Mouse (Mus musculus) forebrain, postnatal 0 days (tissue): Measurements from ENCODE around the gene Hbs1l. TPM values are rescaled to one million over a fixed set of nuclear protein-coding genes. Genes with fewer than 3 reads are reported as not detected.
"Not testable (repeated sequence)": the region's sequence is repeated elsewhere in the genome, so short reads cannot be mapped to it uniquely, and the experiment has no call there.

Experiments
- ATAC-seq: fragments of 200-750 bp; cut with Nextera tagmentation; 2 replicates; pipeline ENCODE4 v1.8.0; 2017; ENCODE audit warnings: mild to moderate bottlenecking, moderate library complexity
- DNase-seq: peaks from one replicate; pipeline ENCODE4 v3.0.0-alpha.2; 2015
- H3K27ac ChIP-seq: fragments of 300-500 bp; sonication (generic); 2 replicates; pipeline ENCODE4 v1.5.1; 2014; ENCODE audit warnings: low read depth, mild to moderate bottlenecking, antibody characterized with exemption, low read length, moderate library complexity, mixed read lengths
- H3K27me3 ChIP-seq: fragments of 300-500 bp; sonication (generic); 2 replicates; pipeline ENCODE4 v1.6.1; 2014; ENCODE audit warnings: mild to moderate bottlenecking, low read length, mixed read lengths; ENCODE audit not compliant: insufficient read depth
- H3K36me3 ChIP-seq: fragments of 300-500 bp; sonication (generic); 2 replicates; pipeline ENCODE4 v1.6.1; 2014; ENCODE audit warnings: mild to moderate bottlenecking, moderate library complexity; ENCODE audit not compliant: insufficient read depth
- H3K4me1 ChIP-seq: fragments of 300-500 bp; sonication (generic); 2 replicates; pipeline ENCODE4 v1.6.1; 2014; ENCODE audit warnings: antibody characterized with exemption; ENCODE audit not compliant: insufficient read depth
- H3K4me2 ChIP-seq: fragments of 300-500 bp; sonication (generic); 2 replicates; pipeline ENCODE4 v1.6.1; 2014; ENCODE audit warnings: low read depth, mild to moderate bottlenecking, moderate library complexity
- H3K4me3 ChIP-seq: fragments of 300-500 bp; sonication (generic); 2 replicates; pipeline ENCODE4 v1.5.1; 2014; ENCODE audit warnings: low read depth, low read length, mixed read lengths
- H3K9ac ChIP-seq: fragments of 300-500 bp; sonication (generic); 2 replicates; pipeline ENCODE4 v1.6.1; 2014; ENCODE audit warnings: mild to moderate bottlenecking
- H3K9me3 ChIP-seq: fragments of 300-500 bp; sonication (generic); 2 replicates; pipeline ENCODE4 v1.6.1; 2016; ENCODE audit warnings: low read length
- CTCF ChIP-seq: sonication (generic); IDR thresholded peaks from 2 replicates; pipeline ENCODE4 v1.5.1; 2016; ENCODE audit warnings: antibody characterized with exemption, control low read depth, low read depth
- WGBS: fragments of 180-500 bp; shearing (Covaris S2); extraction: QIAGEN DNeasy Blood & Tissue Kit; methylation state at CpG from one replicate; pipeline ENCODE4 v1.1.7; 2014; 5-methylcytosine and 5-hydroxymethylcytosine counted together
- polyA plus RNA-seq: library from polyadenylated mRNA; unstranded; fragments of >200 nt; fragmentation: Nextera tagmentation; extraction: Ambion mirVana; gene quantifications from 2 replicates; pipeline ENCODE4 v1.2.1, GENCODE M21; 2015
- total RNA-seq: library from RNA; depleted of rRNA; stranded (reverse); fragments of >200 nt; gene quantifications from 2 replicates; pipeline ENCODE4 v1.2.3, GENCODE M21; 2014

Gene Hbs1l
- total and polyA plus RNA-seq, 2 experiments from 2014 or later, result 81.8 to 108 TPM

DNA sequence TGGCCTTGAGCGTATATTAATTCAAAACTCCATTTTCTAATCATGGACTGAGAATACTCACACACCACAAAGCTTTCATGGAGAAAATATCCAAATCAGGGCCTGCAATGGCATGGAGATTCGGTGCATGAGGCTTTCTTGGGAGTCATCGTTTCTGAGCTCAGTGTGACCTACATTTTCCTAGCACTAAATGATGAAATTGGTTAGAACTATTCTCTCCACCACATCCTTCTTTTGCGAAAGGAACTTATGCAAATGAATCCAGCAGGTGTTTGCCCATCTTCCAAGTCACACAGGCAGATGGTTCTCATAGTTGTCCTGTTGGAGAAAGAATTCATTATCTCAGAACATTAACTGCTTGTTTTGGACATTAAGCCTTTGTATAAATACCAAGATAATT lies 94.7 kb downstream of the Hbs1l start:
- H3K4me1 ChIP-seq, result no peaks in the 10 kb centered on the region
- no peak for ATAC-seq
- no peaks in the 10 kb centered on the region for H3K9me3 ChIP-seq
- H3K4me2 ChIP-seq, result no peak overlapping the region
- WGBS, result 75% methylated on average over 4 of the region's 4 CpGs
- DNase-seq, result no peak
- H3K4me3 ChIP-seq, result no peak overlapping the region
- no peaks in the 10 kb centered on the region for H3K36me3 ChIP-seq
- no peak overlapping the region for H3K9ac ChIP-seq
- no peak overlapping the region for H3K27ac ChIP-seq
- no peak for TF ChIP-seq CTCF
- no peaks in the 10 kb centered on the region for H3K27me3 ChIP-seq

DNA sequence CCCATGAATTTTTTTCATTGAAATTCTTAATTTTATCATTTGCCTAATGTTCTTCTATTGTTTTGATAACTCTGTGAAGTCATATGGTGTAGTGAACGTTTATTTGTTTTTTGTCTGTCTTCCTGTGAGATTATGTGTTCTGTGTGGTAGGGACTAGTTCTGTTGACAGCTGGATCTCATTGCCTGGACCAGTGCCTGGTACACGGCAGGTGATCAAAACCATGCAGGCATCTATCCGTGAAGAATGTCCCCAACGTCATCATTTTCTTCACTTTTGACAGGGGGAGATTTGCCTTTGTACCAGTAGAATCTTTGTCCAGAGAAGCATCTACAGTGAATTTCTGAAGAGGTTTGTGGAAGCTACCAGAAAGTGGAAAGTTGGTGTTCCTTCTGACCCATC lies 95.5 kb downstream of the Hbs1l start:
- 75% methylated on average over 4 of the region's 4 CpGs for WGBS
- H3K9ac ChIP-seq, result no peak overlapping the region
- ATAC-seq (no peak), DNase-seq (no peak)
- no peak overlapping the region for H3K27ac ChIP-seq
- no peaks in the 10 kb centered on the region for H3K4me1 ChIP-seq
- no peak overlapping the region for H3K4me3 ChIP-seq
- TF ChIP-seq CTCF, result no peak
- H3K27me3 ChIP-seq, result no peaks in the 10 kb centered on the region
- no peaks in the 10 kb centered on the region for H3K36me3 ChIP-seq
- no peaks in the 10 kb centered on the region for H3K9me3 ChIP-seq
- H3K4me2 ChIP-seq, result no peak overlapping the region

DNA sequence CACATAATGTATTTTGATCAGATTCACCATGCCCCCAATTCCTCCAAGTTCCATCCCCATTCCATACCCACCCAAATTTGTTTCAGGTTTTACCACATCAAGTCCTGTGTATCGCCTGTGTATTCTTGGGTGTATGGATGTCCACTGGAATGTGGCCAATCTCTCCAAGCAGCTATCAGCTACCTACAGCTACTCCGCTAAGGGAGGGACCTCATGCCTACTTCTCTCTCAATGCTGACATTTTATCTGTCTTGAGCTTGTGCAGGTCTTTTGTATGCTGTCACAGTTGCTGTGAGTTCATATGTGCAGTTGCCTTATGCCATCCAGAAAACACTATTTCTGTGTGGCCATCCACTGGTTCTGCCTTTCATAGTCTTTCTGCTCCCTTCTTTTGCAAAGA lies 97.6 kb downstream of the Hbs1l start:
- H3K9me3 ChIP-seq, result no peaks in the 10 kb centered on the region
- 93% methylated on average over 2 of the region's 2 CpGs for WGBS
- DNase-seq (no peak), ATAC-seq (no peak)
- H3K9ac ChIP-seq, result no peak overlapping the region
- H3K4me1 ChIP-seq, result no peaks in the 10 kb centered on the region
- no peaks in the 10 kb centered on the region for H3K27me3 ChIP-seq
- H3K36me3 ChIP-seq, result no peaks in the 10 kb centered on the region
- H3K4me2 ChIP-seq, result no peak overlapping the region
- TF ChIP-seq CTCF, result no peak
- H3K4me3 ChIP-seq, result no peak overlapping the region
- no peak overlapping the region for H3K27ac ChIP-seq

DNA sequence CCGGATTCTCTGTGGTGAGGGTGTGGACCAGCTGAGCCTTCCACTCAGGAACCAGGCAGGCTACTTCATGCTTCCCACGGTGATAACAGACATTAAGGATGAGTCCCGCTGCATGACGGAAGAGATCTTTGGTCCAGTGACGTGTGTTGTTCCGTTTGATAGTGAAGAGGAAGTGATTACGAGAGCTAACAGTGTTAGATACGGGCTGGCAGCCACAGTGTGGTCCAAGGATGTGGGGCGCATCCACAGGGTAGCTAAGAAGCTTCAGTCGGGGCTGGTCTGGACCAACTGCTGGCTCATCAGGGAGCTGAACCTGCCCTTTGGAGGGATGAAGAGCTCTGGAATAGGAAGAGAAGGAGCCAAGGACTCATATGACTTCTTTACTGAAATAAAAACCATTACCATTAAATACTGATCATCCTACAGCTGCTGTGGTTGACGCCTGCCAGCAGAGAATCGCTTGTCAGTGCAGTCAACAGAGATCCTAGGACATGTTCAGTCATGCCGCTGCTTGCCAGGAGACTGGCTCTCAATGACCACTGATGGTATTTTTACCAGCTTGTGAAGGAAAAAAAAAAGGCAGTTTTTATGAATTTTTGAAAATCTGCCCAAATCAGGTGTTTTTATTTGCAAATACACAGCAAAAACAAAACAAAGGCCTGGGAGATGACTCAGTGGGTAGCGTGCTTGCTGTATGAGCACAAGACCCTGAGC lies 99.8 kb downstream of the Hbs1l start:
- DNase-seq (no peak), ATAC-seq (no peak)
- H3K4me2 ChIP-seq, result no peak overlapping the region
- WGBS, result 90% methylated on average over 14 of the region's 14 CpGs
- no peak overlapping the region for H3K27ac ChIP-seq
- no peaks in the 10 kb centered on the region for H3K27me3 ChIP-seq
- TF ChIP-seq CTCF, result no peak
- H3K9me3 ChIP-seq, result no peaks in the 10 kb centered on the region
- H3K36me3 ChIP-seq, result no peaks in the 10 kb centered on the region
- H3K4me3 ChIP-seq, result no peak overlapping the region
- no peak overlapping the region for H3K9ac ChIP-seq
- no peaks in the 10 kb centered on the region for H3K4me1 ChIP-seq

DNA sequence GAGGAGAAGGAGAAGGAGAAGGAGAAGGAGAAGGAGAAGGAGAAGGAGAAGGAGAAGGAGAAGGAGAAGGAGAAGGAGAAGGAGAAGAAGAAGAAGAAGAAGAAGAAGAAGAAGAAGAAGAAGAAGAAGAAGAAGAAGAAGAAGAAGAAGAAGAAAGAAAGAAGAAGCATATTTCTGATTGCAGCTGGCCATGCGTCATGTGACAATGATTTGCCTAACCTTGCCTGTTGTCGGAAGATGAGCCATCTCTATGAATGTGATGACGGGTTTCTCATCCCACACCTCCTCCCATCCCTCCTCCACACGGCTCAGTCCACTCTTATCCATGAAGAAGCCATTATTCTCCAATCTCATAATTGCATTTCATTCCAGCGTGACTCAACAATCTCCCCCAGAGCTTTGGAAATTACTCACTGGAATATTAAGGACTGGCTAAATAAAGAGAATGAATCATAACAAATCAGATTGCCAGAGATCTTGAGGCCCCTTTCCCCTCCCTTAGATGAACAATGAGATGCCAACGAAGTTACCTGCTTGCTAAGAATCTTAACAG lies 103.2 kb downstream of the Hbs1l start:
- H3K27ac ChIP-seq, ATAC-seq, H3K4me3 ChIP-seq, H3K9me3 ChIP-seq, H3K4me2 ChIP-seq, H3K9ac ChIP-seq, H3K36me3 ChIP-seq, H3K27me3 ChIP-seq, H3K4me1 ChIP-seq, DNase-seq: not testable (repeated sequence)
- WGBS, result 81% methylated on average over 6 of the region's 6 CpGs

DNA sequence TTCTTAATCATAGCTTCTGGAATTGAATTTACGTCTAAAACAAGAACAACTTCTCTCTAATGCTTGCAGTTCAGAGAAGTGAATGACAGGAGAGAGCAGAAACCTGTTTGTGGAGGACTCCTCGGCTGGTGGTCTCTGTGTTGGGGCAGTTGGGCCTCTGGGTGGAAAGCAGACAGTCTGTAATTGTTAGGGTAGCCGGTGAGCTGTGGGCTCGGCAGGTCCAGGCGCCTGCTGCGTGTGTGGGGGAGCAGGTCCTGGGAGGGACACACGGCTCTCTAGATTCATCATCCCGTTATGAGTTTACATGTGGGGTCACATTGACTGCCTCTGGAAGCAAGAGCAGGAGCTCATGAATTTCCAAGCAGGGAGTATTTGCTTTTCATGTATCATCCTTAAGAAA lies 103.8 kb downstream of the Hbs1l start:
- Histone ChIP-seq H3K4me1 (no peaks in the 10 kb centered on the region), H3K4me3 (no peak overlapping the region), H3K27me3 (no peaks in the 10 kb centered on the region), H3K9me3 (no peaks in the 10 kb centered on the region), H3K27ac (no peak overlapping the region), H3K36me3 (no peaks in the 10 kb centered on the region), H3K4me2 (no peak overlapping the region), H3K9ac (no peak overlapping the region)
- WGBS, result 76% methylated on average over 8 of the region's 8 CpGs
- TF ChIP-seq CTCF, result no peak
- no peak for DNase-seq
- ATAC-seq, result no peak

DNA sequence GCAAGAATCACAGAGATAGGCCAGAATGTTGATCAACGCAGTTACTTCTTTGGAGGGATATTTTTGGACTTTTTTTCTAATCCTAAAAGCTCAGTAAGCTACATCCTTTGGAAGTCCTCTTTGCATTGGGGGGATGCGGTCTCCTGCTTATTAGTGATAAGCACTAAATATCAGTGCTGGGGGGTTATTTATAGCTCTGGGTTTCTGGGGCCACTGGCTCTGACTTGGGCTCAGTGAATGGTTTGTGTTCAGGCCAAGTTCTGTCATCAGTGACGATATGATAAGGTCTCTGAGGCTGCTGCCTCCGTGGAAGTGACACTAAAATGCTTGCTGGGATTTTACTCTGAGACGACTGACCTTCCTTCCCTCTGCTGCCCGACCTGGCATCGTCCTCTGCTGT lies 104.3 kb downstream of the Hbs1l start:
- Histone ChIP-seq H3K27me3 (no peaks in the 10 kb centered on the region), H3K36me3 (no peaks in the 10 kb centered on the region), H3K9ac (no peak overlapping the region), H3K27ac (no peak overlapping the region), H3K9me3 (no peaks in the 10 kb centered on the region), H3K4me3 (no peak overlapping the region), H3K4me2 (no peak overlapping the region), H3K4me1 (no peaks in the 10 kb centered on the region)
- no peak for DNase-seq
- no peak for TF ChIP-seq CTCF
- no peak for ATAC-seq
- 70% methylated on average over 7 of the region's 7 CpGs for WGBS
